Mouse (Mus musculus) lung, postnatal 36 days (tissue): Measurements from ENCODE around the gene Rbm44.

Experiments used
- DNase-seq: peaks from one replicate; pipeline ENCODE4 v3.0.0; 2022; ENCODE audit warnings: mixed read lengths

The Rbm44 gene

DNA sequence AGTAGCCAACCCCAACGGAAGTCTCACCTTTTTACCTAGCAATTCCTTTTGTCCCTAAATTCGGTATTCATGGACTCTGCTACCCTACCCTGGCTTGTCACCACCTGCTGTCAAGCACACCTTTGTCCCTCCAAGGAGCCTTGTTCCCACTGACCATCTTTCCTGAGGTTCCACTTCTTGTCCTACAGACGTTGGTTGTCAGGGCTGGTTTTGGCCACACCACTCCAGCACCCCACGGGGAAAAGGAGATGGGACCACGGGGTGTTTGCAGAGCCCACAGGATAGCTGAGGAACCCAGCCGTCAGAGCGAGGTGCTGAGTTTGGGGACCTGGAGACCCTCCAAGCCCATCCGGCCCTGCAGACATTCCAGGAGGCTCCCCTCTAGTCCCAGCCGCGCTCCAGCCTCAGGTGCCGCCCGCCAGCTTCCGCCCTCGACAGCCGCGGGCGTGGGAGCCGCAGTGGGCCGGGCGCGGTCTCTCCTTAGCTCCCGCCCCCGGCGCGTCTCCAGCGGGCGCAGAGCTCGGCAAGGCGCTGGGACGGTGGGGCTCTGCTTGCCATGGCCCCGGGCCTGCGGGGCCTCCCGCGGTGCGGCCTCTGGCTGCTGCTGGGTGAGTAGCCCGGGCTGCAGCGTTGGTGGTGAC, 34.8 kb downstream of the Rbm44 start, which contains the start of gene Ramp1:
Ramp1 (plus strand) TSS at position 290 of the 641 bp plus-strand sequence.
- peak; percentile 65 for DNase-seq

DNA sequence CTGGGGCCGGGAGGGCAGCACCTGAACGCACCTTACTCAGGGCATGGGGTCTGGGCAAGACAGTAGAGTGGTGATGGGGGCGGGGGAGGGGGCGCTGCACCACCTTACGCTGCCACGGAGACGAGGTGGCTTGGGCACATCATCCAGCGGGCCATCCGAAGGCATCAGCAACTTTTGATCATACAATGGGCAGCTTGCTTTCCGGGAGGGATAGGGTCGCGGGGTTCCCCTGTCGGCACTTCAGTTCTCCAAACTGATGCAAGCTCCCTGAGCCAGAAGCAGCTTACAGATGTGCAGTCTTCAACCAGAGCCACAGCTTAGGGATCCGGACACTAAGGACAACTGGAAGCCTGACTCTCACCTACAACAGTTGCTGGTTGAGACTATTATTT, 35.3 kb downstream of the Rbm44 start:
- DNase-seq, result no peak

- DNase-seq, result no peak
These were observed 35.8 kb downstream of the Rbm44 start for GRCm38 (mm10) chr1:91180723-91181122.

DNA sequence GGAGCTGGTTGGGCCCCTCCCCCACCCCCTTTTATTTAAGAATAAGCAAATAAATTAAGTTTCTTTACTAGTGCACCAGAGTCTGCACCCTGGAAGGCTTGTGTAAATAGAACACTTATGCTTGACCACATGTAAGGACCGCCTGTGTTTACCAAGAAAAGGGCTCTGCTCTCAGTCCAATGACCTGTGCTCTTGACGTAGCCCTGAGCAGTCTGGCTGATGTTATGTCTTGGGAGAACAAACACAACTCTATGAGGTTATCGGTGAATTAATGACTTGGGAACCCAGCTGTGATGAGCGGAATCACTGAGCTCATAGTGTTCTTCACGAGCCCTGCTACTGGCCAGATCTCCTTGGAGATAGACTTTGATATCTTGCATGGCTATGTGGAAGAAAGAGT, 36.4 kb downstream of the Rbm44 start:
- DNase-seq, result peak; percentile 62

- no peak for DNase-seq
These were observed 37.0 kb downstream of the Rbm44 start for GRCm38 (mm10) chr1:91181784-91182450.

DNA sequence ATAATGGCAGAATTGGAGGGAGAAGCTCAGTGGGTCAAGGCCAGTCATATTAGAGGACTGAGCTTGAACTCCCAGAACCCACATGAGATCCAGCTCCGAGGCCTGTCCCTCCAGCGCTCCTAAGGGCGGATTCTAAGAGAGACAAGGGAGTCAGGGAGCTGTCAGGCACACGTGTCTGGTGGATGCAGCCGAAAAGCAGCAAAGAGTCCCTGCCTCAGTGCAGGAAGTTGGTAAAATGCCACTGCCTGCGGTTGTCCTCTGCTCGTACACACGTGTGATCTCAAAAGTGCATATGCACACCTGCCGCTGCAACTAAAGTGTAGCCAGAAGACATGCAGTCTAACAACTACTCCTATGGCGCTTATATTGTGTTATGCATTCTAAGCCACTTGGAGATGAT, 38.4 kb downstream of the Rbm44 start:
- DNase-seq, result no peak

GRCm38 (mm10) chr1:91186677-91187076, 41.8 kb downstream of the Rbm44 start:
- DNase-seq, result no peak

DNA sequence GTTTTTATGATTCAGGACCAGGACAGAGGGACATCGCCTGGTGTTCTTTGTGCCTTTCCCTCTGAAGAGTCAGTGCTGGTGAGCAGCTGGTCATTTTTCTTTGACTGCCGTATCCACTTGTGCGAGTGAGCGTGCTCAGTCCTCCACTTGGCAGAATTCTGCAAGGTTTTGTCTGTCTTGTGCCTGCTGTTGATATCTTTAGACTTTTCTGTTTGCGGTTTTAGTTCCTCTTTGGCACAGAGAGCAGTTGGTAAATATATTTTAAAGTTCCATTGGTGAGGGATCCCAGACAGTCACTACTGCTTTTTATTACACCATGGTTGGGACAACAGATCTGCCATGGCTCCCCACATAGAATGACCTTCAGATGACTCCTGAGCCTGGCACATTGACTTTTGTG, 42.4 kb downstream of the Rbm44 start:
- DNase-seq, result peak; percentile 21

- DNase-seq, result no peak
These were observed 43.1 kb downstream of the Rbm44 start for GRCm38 (mm10) chr1:91187786-91188640.

DNA sequence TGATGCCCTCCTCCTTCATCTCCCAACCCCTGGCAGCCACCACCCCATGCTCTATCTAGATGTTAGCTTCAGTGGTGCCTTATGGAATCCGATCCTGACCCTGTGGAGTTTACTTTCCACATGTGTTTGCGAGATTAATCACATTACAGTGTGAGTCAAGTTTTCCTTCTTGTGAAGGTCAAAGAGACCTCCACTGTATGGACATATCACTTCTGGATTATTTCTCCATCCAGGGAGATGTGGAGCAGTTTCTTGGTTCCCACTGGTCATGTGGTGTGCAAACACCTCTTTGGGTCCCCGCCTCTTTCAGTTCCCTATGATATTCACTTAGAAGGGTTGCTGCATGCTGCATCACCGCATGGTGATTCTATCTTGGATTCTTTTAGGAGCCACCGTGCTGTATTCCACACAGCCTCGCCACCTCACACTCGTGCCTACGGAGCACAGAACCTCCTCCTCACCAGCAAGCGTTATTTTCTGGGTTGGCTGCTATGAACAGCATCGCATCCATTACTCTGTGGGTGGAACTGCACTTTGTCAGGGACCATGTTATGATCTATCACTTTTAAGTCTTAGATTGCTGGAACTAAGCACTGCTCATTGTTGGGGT, 44.1 kb downstream of the Rbm44 start:
- DNase-seq, result no peak

DNA sequence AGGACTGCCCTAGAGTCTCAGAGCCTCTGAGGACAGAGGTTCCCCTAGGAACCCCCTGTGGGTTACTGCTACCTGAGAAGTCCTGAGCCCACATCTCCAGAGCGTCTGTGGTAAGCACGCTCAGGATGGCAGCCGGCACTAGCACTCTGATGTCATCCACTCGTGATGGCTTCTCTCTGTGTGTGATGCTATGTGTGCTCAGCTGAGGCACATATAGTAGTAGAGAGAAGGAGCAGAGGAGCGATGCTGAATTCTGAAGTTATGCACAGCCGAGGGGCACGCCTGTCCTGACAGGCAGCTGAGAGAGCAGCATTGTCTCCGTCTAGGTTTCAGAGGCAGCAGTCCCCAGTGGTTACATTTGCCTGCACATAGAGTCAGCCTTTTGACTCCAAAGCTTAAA, 47.3 kb downstream of the Rbm44 start:
- no peak for DNase-seq

GRCm38 (mm10) chr1:91193242-91193641, 48.4 kb downstream of the Rbm44 start:
- no peak for DNase-seq

DNA sequence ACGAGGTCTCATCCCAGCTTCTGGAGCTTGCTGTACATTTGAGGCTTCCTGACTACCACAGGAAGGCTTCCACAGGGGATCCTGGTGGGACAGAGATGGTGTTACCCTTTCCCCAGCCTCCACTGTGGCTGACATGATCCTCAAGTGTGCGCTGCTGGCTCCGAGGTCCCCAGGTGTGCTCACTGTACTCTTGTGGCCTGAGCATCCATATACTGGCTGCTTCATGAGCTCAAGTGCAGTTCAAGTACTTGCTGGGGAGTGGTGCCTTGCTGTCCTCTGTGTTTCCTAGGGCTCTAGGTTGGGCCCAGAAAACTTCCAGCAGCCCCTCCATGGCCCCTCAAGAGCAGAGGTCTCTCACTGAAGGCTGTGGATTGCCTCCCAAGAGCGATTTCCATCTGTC, 48.8 kb downstream of the Rbm44 start:
- DNase-seq, result no peak

- no peak for DNase-seq
These were observed 54.9 kb downstream of the Rbm44 start for GRCm38 (mm10) chr1:91199793-91200192.

DNA sequence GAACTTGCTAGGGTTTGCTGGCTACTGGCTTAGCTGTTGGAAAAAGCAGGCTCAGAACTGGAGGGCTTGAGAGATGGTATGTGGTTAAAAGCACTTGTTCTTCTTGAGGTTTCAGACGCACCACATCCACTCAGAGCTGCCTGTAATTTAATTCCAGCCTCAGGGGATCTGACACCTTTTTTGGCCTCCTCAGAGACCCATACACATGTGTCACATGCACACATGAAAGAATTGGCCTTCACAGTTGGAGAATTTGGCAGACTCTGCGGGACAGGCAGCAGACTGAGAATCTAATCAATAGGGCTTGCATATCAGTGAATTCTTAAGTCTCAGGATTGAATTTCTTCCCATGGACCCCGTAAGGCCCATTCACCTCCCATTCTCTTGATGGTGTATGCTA, 56.2 kb downstream of the Rbm44 start:
- no peak for DNase-seq

DNA sequence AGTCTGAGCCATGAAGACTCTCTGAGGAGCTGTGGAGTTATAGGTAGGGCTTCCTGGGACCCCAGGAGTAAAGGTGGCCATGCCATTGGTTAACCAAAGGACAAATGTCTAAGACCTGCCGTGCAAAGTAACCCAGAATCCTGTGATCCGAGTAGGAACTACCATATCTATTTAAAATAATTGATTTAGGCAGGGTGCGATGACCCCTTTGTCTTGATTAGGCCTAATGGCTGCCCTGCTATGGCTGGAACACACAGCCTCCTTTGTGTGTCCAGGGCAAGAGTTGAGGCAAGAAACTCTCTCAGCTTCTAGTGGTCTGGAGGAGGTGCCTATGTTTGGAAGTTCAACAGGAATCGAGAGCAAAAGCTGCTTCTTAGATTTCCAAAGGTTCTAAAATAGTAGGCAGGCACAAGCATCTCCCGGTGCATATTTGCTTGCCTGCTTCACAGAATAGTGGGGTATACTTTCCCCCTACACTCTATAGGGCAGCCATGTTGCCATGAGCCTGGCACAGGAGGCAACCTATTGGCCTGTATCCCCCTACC, 59.4 kb downstream of the Rbm44 start:
- no peak for DNase-seq

DNA sequence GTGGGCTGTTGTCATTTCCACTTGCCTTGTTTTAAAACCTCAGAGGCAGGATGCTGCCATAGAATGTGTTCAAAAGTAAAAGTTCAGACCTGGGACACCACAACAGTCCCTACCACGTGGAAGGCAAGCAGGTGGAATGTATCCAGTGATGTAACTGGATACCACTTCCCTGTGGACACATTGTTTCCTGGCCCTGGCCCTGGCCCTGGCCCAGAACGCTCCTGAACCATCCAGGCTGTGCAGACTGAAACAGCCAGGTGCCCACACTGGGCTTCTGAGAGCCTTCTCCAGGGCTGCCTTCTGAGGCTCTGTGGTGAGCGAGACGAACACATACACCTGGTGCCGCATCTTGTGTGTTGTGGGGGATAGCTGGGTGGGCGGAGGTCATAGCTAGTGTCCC, 60.8 kb downstream of the Rbm44 start:
- DNase-seq, result peak; percentile 35

- DNase-seq, result no peak
These were observed 61.4 kb downstream of the Rbm44 start for GRCm38 (mm10) chr1:91206336-91206735.

GRCm38 (mm10) chr1:91206873-91207272, 62.0 kb downstream of the Rbm44 start:
- no peak for DNase-seq

GRCm38 (mm10) chr1:91207334-91208074, 62.6 kb downstream of the Rbm44 start:
- peak; percentile 70 for DNase-seq

GRCm38 (mm10) chr1:91209343-91209742, 64.5 kb downstream of the Rbm44 start:
- no peak for DNase-seq

DNA sequence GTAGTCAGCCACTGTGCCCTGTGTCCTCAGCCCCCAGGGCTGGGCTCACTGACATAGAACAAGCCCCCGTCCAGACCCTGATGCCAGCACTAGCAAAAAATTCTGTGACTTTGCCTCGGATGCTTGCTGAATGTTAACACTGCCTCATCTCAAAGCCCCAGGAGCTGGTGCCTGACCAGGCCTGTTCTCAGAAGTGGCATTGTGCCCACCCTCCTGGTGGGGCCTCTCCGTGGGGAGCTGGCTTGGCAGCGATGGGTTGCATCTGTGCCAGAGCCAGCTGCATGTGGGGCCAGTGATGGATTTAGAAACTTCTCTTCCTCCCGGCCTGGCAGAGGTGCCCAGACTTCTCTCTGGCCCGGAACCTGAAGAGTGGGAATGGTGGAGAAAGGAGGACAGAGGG, 64.9 kb downstream of the Rbm44 start:
- no peak for DNase-seq
